Mouse (Mus musculus): ENCODE measurements around the gene 4931406P16Rik.
A peak's percentile ranks its signal among the peaks of the same experiment; 100 is the strongest.
"Not testable (repeated sequence)": the region's sequence is repeated elsewhere in the genome, so short reads cannot be mapped to it uniquely, and the experiment has no call there.

4931406P16Rik gene

GRCm38 (mm10) chr7:34313443-34313875 is at the start of gene 4931406P16Rik:
TSS of gene 4931406P16Rik (minus strand) at chr7:34313551.
- peak; percentile 80 for DNase-seq

- no peak for DNase-seq
These were observed 42.3 kb upstream of the 4931406P16Rik start for GRCm38 (mm10) chr7:34355629-34356028.

- DNase-seq, result no peak
These were observed 38.6 kb upstream of the 4931406P16Rik start for GRCm38 (mm10) chr7:34351997-34352396.

- DNase-seq, result no peak
These were observed 36.8 kb upstream of the 4931406P16Rik start for GRCm38 (mm10) chr7:34350166-34350565.

GRCm38 (mm10) chr7:34348011-34348410 is 34.7 kb upstream of the 4931406P16Rik start:
- DNase-seq, result no peak

GRCm38 (mm10) chr7:34347041-34347440 is 33.7 kb upstream of the 4931406P16Rik start:
- DNase-seq, result no peak

GRCm38 (mm10) chr7:34346505-34346904 is 33.2 kb upstream of the 4931406P16Rik start:
- no peak for DNase-seq

- DNase-seq, result peak; percentile 74
These were observed 28.9 kb upstream of the 4931406P16Rik start for GRCm38 (mm10) chr7:34342040-34342793.

GRCm38 (mm10) chr7:34340841-34341240 is 27.5 kb upstream of the 4931406P16Rik start:
- no peak for DNase-seq

- DNase-seq, result peak; percentile 61
These were observed 25.8 kb upstream of the 4931406P16Rik start for GRCm38 (mm10) chr7:34339164-34339489.

- no peak for DNase-seq
These were observed 25.3 kb upstream of the 4931406P16Rik start for GRCm38 (mm10) chr7:34338445-34339163.

- DNase-seq, result no peak
These were observed 23.9 kb upstream of the 4931406P16Rik start for GRCm38 (mm10) chr7:34337268-34337667.

- DNase-seq, result not testable (repeated sequence)
These were observed 23.2 kb upstream of the 4931406P16Rik start for GRCm38 (mm10) chr7:34336545-34336944.

- no peak for DNase-seq
These were observed 14.1 kb upstream of the 4931406P16Rik start for GRCm38 (mm10) chr7:34327493-34327892.

GRCm38 (mm10) chr7:34324857-34325256 is 11.5 kb upstream of the 4931406P16Rik start:
- no peak for DNase-seq

- DNase-seq, result no peak
These were observed 10.7 kb upstream of the 4931406P16Rik start for GRCm38 (mm10) chr7:34324005-34324404.

GRCm38 (mm10) chr7:34323351-34323750 is 10.0 kb upstream of the 4931406P16Rik start:
- no peak for DNase-seq

GRCm38 (mm10) chr7:34321958-34322357 is 8.6 kb upstream of the 4931406P16Rik start:
- no peak for DNase-seq

GRCm38 (mm10) chr7:34321119-34321518 is 7.8 kb upstream of the 4931406P16Rik start:
- DNase-seq, result no peak

GRCm38 (mm10) chr7:34319957-34320356 is 6.6 kb upstream of the 4931406P16Rik start:
- peak; percentile 90 for DNase-seq

- no peak for DNase-seq
These were observed 5.8 kb upstream of the 4931406P16Rik start for GRCm38 (mm10) chr7:34319123-34319522.

GRCm38 (mm10) chr7:34317901-34318476 is 4.6 kb upstream of the 4931406P16Rik start:
- peak; percentile 73 for DNase-seq

- no peak for DNase-seq
These were observed 437 bp downstream of the 4931406P16Rik start for GRCm38 (mm10) chr7:34312786-34313442.
